Mouse (Mus musculus) central nervous system, embryonic 11.5 days (tissue): ENCODE data around the gene Wdfy3. TPM values are rescaled to one million over a fixed set of nuclear protein-coding genes. Genes with fewer than 3 reads are reported as not detected.

Source experiments
- polyA plus RNA-seq: library from polyadenylated mRNA; depleted of rRNA; stranded (reverse); fragments of >200 nt; gene quantifications from 2 replicates; pipeline ENCODE4 v1.2.3, GENCODE M21; 2012; rRNA removed

The Wdfy3 gene
- polyA plus RNA-seq: 32.5 and 34.9 TPM in 2 replicates

DNA sequence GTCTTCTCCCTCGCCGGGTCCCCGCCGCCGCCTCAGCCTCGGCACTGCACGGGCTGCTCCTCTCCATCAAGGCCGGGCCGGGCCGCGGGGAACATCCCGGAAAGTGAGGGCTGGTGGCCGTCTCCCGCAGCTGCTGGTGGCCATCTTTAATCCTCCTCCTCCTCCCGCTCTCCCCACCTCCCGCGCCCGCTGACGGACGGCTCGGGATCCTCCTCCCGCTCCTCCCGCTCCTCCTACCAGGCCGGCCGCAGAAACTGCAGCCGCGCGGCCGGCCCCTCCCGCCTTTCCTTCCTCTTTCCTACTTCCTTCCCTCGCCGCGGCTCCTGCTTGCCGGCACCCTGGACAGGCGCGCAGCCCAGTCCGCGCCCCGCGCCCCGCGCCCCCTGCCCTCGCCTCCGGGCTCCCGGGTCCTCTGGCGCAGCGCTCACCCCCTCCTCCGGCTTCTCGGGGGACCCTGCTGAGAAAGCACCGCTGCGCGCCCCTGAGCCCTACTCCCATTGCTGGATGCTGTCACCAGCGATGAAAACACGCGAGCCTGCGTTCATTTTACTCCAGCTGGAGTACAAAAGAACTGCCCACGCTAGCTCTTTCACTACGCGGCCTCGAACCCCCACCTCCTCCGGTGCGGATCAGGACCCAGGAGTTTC lies at the start of gene Wdfy3:
Gene Wdfy3, minus strand, starts transcription at position 155 of the 647 bp plus-strand sequence.

